In the genomic region with DNA sequence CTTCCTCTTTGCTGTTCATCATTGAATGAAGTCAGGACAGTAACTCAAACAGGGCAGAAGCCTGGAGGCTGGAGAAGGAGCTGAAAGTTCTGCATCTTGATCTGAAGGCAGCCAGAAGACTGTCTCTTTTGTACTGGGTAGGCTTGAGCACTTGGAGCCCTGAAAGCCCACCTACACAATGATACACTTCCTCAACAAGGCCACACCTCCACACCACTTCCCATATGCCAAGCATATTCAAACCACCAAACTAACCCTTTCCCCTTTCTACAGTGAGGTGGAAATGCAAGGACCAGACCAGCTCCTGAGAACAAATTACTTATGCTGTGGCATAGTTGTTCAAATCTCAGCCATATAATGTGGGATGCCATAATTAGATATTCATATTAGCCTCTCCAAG, we compare ENCODE assay signal across 27 mouse cellular contexts. TPM values are rescaled to one million over a fixed set of nuclear protein-coding genes. Genes with fewer than 3 reads are reported as not detected.
DNase-seq lines count a peak whose midpoint lies in the region; ATAC-seq lines count a peak whose summit lies in the region.
"Had no signal": no experiment of that assay in that cellular context is flagged by ENCODE, and none has a peak within 500 bp of the region (broad histone marks: within the 10 kb centered on the region; RNA-seq: fewer than 3 reads in every experiment).

No protein-coding gene starts in this region.

- peak; percentile 99 for ATAC-seq in megakaryocyte, adult 5-6 weeks (ENCODE audit: poor library complexity, severe bottlenecking)
- ATAC-seq: CD4-positive, CD25-positive, alpha-beta regulatory T cell, adult 4 months; forebrain, embryonic 13.5 days; inflammation-experienced regulatory T-cells, adult 6 months had no signal

- DNase-seq in lung, postnatal 25 days (ENCODE audit: low spot score), result peak; percentile 10
- no peak for DNase-seq in lung, postnatal 10 days
- DNase-seq in B cell, adult 2 months, result peak; percentile 41 to 49
- peak; percentile 5 for DNase-seq in skeletal muscle tissue, adult 2 months (ENCODE audit: low read depth, low spot score)
- DNase-seq in layer of hippocampus, adult 8-10 months (ENCODE audit: low spot score in 2 of 2), result no peak
- DNase-seq in right cerebral cortex, postnatal 14 days, result no peak
- DNase-seq: adrenal gland, adult 2 months; cerebellum, adult 8-10 months; cerebellum, postnatal 25 days; gastrocnemius, adult 2 months; gastrocnemius, postnatal 36 days; heart, adult 2 months; kidney, adult 18-20 months; kidney, postnatal 4 days; layer of hippocampus, postnatal 36 days; left cerebral cortex, postnatal 4 days; liver, embryonic 13.5 days; lung, embryonic 14.5 days; midbrain, embryonic 14.5 days; right cerebral cortex, adult 18-20 months; right cerebral cortex, postnatal 4 days; thymus, adult 2 months; thymus, postnatal 36 days had no signal

RNA-seq across cellular contexts. Expression of a gene that starts 46.8 kb away (rescaled TPM):
- total RNA-seq in megakaryocyte, adult 5-6 weeks (2015), result not detected in 2 replicates
- not detected in 2 replicates for total RNA-seq in megakaryocyte, adult 5-6 weeks (2017)
- not detected for total RNA-seq in layer of hippocampus, adult 8-10 months (2022)
- total RNA-seq: adrenal gland, adult 2 months; gastrocnemius, adult 2 months; gastrocnemius, postnatal 36 days; heart, adult 2 months; layer of hippocampus, postnatal 36 days; left cerebral cortex, postnatal 4 days had no signal

Comparison
In these comparisons a context has a peak if more than half of its experiments do, and no peak if none do; other contexts are left out.
1. DNase-seq: peak in lung, postnatal 25 days (single experiment), B cell, adult 2 months (2 of 2) and skeletal muscle tissue, adult 2 months (single experiment); none in lung, postnatal 10 days (single experiment), layer of hippocampus, adult 8-10 months (0 of 2) and right cerebral cortex, postnatal 14 days (single experiment).